Mouse (Mus musculus) layer of hippocampus, postnatal 36 days (tissue): Measurements from ENCODE around the gene Apobr. TPM values are rescaled to one million over a fixed set of nuclear protein-coding genes. Genes with fewer than 3 reads are reported as not detected.

ENCODE experiments used
- DNase-seq, 2 experiments: peaks; one replicate each; pipeline ENCODE4 v3.0.0; 2022
- total RNA-seq, 2 experiments: library from RNA; stranded (reverse); gene quantifications; 2 replicates each; pipeline ENCODE4 v1.2.3; 2021

Gene Apobr
- total RNA-seq, result under 1 TPM; 0.40 to 0.42 TPM

- DNase-seq, result no peak
Observed at GRCm38 (mm10) chr7:126584506-126584977, at the start of gene Apobr. Gene Apobr (plus strand): TSS chr7:126584942.

DNA sequence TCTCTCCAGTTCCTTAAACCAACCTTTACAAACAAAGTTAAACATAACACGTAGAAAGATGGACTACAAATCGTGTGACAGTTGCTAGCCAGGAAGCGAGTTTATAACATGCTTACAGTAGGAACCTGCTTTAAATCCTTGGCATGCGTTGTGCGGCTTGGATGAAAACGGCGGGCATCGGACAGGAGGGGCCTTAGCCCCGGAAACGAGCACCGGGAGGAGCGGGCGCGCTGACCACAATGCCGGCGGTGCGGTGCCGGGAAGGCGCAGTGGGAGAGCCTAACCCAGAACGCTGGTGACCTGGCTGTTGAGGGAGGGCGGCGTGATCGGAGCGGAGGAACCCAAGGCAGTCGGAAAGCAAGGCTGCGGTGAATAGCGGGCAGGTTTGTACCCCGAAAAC is 49.0 kb upstream of the Apobr start:
- DNase-seq, result no peak

DNA sequence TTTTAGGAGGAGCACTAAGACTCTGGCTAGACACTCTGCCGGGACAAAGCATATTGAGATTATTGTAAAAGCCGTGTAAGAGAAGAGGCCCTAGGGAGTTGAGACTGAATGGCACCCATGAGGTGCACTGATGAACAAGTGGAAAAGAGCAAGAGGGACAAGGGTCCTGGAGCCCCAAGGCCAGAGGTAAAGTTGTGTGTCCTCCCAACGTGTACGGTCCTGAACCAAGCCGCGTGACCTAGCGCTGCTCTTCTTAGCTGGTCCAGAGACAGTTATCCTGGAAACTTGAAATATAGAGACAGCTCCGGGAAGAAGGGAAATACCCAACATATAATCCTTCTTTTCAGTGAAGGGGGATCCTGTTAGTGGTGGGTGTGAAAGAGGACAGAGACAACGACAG is 48.3 kb upstream of the Apobr start:
- no peak for DNase-seq

- DNase-seq, result no peak
Observed at GRCm38 (mm10) chr7:126537820-126538585, 46.7 kb upstream of the Apobr start.

- no peak for DNase-seq
Observed at GRCm38 (mm10) chr7:126541661-126542060, 43.1 kb upstream of the Apobr start.

- no peak for DNase-seq
Observed at GRCm38 (mm10) chr7:126545631-126546030, 39.1 kb upstream of the Apobr start.

GRCm38 (mm10) chr7:126554796-126555195 is 29.9 kb upstream of the Apobr start:
- DNase-seq, result no peak

DNA sequence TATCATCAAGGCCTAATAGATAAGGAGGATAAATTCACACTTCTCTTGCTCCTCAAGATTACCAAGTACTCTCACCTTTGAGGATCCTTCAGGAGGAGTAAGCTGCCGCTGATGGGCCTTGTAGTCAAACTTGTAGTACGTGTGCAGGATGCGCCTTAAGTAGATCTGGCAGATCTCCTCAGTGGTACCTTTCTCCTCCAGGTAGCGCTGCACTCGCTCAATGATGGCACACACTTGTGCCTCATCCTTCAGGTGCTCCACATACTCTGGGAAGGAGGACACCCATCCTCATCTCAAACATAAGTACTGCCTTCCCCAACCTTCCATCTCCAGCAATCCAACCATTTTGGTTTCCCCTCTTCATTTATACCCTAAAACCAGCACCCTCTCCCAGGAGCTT is 28.1 kb upstream of the Apobr start:
- no peak for DNase-seq

DNA sequence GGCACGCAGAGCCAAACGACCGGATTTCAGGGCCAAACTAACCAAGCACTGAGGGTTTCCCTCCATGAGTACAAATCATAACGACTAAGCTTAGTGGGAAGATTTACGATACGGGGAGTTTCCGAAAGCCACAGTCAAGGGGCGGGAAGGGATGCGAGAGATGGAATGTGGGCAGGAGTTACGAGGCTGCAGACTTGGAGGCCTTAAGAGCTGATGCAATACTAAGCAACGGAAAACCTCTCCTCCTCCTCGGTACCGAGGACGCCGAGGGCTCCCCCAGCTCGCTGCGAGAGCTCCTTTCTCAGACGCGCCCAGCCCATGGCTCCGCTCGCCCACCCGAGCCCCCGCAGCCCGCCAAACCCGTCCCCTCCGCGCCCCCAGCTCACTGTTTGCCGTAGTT is 19.0 kb upstream of the Apobr start:
- no peak for DNase-seq

- DNase-seq, result peak; percentile 81 to 82
Observed at GRCm38 (mm10) chr7:126566094-126566765, 18.5 kb upstream of the Apobr start, which contains the start of gene Eif3c. Gene Eif3c (minus strand): TSS chr7:126566411.

- DNase-seq, result no peak
Observed at GRCm38 (mm10) chr7:126576946-126577345, 7.8 kb upstream of the Apobr start.

- peak in 1 of 2 experiments; percentile 30 for DNase-seq
Observed at GRCm38 (mm10) chr7:126579172-126579571, 5.6 kb upstream of the Apobr start.

DNA sequence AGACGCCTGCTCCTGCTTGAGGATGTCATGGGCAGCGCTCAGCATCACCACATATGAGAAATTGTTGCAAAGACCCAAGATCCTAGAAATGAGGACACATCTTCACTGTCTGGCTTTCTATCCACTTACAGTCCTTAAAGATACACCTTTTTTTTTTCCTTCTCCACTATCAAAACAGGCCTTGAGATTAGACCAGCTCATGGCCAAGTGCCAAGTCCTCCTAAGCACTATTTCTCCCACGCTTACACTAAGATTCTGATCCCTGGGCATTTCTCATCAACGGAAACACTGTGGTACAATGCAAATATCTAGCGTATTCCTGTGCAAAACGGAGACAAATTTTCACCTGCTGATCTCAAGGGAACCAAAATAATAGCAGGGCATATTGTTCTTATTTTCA is 3.1 kb upstream of the Apobr start:
- DNase-seq, result no peak

DNA sequence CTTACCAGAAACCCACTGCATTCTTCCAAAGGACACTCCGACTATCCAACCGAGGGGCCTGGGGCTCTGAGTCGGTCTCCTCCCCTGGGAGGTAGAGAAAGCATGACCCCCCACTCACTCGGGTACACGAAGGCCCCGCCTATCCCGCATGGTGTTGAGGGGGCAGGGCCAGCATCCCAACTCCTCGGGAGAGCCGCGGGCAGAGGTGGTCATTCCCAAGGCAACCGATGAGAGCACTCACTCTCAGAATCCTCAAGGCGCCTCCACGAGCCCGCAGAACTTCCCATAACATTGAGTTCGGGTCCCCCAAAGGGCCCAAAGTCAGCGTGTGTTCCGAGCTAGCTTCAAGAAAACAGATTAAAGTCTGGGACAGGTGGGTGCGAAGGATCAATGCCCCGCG is 2.0 kb upstream of the Apobr start:
- DNase-seq, result peak; percentile 23 to 33

DNA sequence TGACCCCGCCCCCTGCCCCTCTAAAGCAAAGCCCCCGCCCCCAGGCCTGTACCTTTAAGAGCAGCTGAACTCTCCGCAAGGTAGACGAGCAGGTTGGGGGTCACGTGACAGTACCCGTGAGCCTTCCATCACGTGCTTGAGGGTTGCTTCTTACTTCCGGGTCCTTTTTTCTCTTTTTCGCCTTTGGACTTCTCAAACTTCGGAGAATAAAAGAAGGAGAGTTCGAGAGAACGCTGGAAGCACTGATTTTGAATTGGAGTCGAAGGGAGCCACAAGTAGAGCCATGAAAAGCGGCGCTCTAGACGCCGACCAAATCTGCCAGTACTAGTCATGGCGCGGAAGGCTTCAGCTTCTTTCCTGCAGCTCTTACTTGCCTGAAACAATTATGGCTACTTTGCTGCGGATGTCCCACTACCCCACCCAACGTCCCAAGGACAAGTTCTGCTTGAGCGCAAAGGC is 1.5 kb upstream of the Apobr start:
- DNase-seq, result peak; percentile 77 to 78

GRCm38 (mm10) chr7:126583761-126584160 is 981 bp upstream of the Apobr start:
- no peak for DNase-seq

DNA sequence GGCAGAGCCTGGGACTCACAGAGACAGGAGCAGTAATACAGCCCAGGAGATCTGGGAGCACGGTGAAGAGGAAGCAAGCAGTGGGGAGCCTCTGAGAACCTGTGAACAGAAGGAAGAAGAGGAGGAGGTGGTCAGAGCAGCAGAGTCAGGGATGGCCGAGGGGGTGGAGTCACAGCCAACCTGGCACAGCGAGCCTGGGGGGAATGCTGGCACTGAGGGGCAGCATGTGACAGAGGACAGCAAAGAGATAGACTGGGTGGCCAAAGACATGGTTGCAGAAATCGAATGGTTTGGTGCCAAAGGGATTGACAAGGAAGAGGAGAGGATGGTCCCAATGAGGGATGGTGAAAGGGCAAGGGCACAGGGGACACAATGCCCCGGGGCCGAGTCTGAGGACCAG is 975 bp downstream of the Apobr start, which contains the start of gene Cln3:
Gene Cln3 (minus strand): TSS at position 101 of the 400 bp plus-strand sequence.
- DNase-seq, result no peak

DNA sequence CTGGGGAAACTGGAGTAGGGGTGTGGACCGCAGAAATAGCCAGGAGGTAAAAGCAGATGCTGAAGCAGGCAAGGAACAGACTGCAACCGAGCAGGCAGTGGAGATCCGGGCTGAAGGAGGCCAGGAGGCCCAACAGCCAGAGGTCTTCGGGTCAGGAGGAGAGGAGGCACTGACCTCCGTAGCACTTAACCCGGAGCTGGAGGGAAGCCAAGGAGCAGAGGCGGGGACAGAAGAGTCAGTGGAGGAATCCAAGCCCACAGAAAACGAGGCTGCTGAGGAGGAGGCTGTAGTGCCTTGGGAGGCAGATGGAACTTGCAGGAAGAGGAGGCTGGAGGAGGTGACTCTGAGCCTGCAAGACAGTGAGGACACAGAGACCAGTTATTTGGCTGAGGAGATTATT is 2.1 kb downstream of the Apobr start:
- no peak for DNase-seq

GRCm38 (mm10) chr7:126587779-126588178 is 3.0 kb downstream of the Apobr start:
- DNase-seq, result peak; percentile 36 to 44

GRCm38 (mm10) chr7:126594862-126595561 is 10.3 kb downstream of the Apobr start, which contains the start of gene Il27:
Gene Il27 (minus strand): TSS chr7:126594941.
- no peak for DNase-seq

DNA sequence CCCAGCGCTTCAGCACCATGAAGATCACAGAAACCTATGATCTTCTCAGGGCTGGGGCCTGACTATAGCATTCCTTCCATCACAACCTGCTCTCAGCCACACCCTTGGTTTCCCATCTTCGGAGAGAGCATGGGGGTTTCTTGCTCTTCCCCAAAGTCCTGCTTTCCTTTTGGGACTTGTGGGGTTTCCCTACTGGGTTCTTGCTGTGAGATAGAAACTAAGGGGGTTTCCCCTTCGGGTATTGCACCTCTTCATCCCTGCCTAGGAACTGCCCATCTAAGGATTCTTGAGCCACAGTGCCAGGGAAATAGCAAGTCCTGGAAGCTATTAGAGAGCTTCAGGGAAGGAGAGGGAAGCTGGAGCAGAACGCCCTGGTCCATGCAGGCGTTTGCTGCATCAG is 11.1 kb downstream of the Apobr start:
- no peak for DNase-seq

GRCm38 (mm10) chr7:126596414-126596813 is 11.7 kb downstream of the Apobr start:
- DNase-seq, result no peak

DNA sequence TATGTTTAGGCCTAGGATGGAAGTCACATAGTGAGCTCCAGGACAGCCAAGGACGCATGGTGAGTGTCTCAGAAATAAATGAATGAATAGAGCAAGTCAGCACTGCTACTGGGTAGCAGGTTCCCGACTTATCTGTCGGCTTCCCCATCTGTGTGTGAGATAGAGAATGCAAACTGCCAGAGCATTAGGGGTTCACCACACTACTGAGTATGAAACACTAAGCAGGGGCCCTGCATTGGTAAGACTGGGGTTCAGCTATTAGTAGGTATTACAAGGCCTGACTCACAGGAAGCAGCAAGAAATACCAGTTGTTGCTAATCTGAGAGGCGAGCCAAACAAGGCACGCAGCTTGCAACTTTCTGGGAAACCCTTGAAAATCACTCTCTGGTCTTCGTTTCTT is 14.2 kb downstream of the Apobr start:
- no peak for DNase-seq
